Mouse (Mus musculus) hindbrain, embryonic 14.5 days (tissue): ENCODE data around the gene Tsku. TPM values are rescaled to one million over a fixed set of nuclear protein-coding genes. Genes with fewer than 3 reads are reported as not detected.

Source experiments
- ATAC-seq: fragments of 200-750 bp; cut with Nextera tagmentation; 2 replicates; pipeline ENCODE4 v1.8.0; 2017; ENCODE audit warnings: moderate number of reproducible peaks, mild to moderate bottlenecking, moderate TSS enrichment, moderate library complexity; ENCODE audit not compliant: low FRiP score
- DNase-seq: peaks from one replicate; pipeline ENCODE4 v3.0.0-alpha.2; 2015; ENCODE audit warnings: low spot score
- H3K27ac ChIP-seq: fragments of 300-500 bp; sonication (generic); 2 replicates; pipeline ENCODE4 v1.5.1; 2014; ENCODE audit warnings: mild to moderate bottlenecking, moderate library complexity
- H3K27me3 ChIP-seq: fragments of 300-500 bp; sonication (generic); 2 replicates; pipeline ENCODE4 v1.6.1; 2014; ENCODE audit warnings: mild to moderate bottlenecking, low read length, mixed read lengths; ENCODE audit not compliant: control insufficient read depth, insufficient read depth
- H3K36me3 ChIP-seq: fragments of 300-500 bp; sonication (generic); replicated peaks from 2 replicates; pipeline ENCODE4 v1.6.1; 2014; ENCODE audit not compliant: control insufficient read depth, insufficient read depth
- H3K4me1 ChIP-seq: fragments of 300-500 bp; sonication (generic); replicated peaks from 2 replicates; pipeline ENCODE4 v1.6.1; 2014; ENCODE audit warnings: antibody characterized with exemption, low read length, mixed read lengths; ENCODE audit not compliant: control insufficient read depth, insufficient read depth
- H3K4me2 ChIP-seq: fragments of 300-500 bp; sonication (generic); replicated peaks from 2 replicates; pipeline ENCODE4 v1.6.1; 2014; ENCODE audit warnings: mild to moderate bottlenecking, moderate library complexity
- H3K4me3 ChIP-seq: fragments of 300-500 bp; sonication (generic); replicated peaks from 2 replicates; pipeline ENCODE4 v1.5.1; 2014; ENCODE audit warnings: mild to moderate bottlenecking, low read length
- H3K9ac ChIP-seq: fragments of 300-500 bp; sonication (generic); 2 replicates; pipeline ENCODE4 v1.6.1; 2014
- H3K9me3 ChIP-seq: fragments of 300-500 bp; sonication (generic); 2 replicates; pipeline ENCODE4 v1.6.1; 2016; ENCODE audit warnings: low read length; ENCODE audit not compliant: control insufficient read depth
- WGBS: fragments of 180-500 bp; shearing (Covaris S2); extraction: QIAGEN DNeasy Blood & Tissue Kit; methylation state at CpG from one replicate; pipeline ENCODE4 v1.1.7; 2014; 5-methylcytosine and 5-hydroxymethylcytosine counted together
- polyA plus RNA-seq: library from polyadenylated mRNA; unstranded; fragments of >200 nt; fragmentation: Nextera tagmentation; extraction: Ambion mirVana; gene quantifications from 2 replicates; pipeline ENCODE4 v1.2.1, GENCODE M21; 2014

The Tsku gene
- polyA plus RNA-seq, result 9.5 and 11.7 TPM in 2 replicates

GRCm38 (mm10) chr7:98361063-98361652 is at the start of gene Tsku:
Tsku (minus strand) TSS chr7:98361328.
- peak within 1 kb of the TSS; percentile 65 for H3K4me3 ChIP-seq
- H3K27ac ChIP-seq, result peak within 1 kb of the TSS; percentile 84
- under 1% methylated on average over 51 of the region's 52 CpGs for WGBS
- no peaks in the 10 kb centered on the region for H3K27me3 ChIP-seq
- peak within 1 kb of the TSS; percentile 90 for H3K4me2 ChIP-seq
- H3K4me1 ChIP-seq, result peaks cover 30% of the 10 kb centered on the region
- ATAC-seq (peak; percentile 92), DNase-seq (peak; percentile 94)
- H3K9ac ChIP-seq, result peak within 1 kb of the TSS; percentile 84
- H3K9me3 ChIP-seq, result no peaks in the 10 kb centered on the region
- H3K36me3 ChIP-seq, result no peaks in the 10 kb centered on the region

DNA sequence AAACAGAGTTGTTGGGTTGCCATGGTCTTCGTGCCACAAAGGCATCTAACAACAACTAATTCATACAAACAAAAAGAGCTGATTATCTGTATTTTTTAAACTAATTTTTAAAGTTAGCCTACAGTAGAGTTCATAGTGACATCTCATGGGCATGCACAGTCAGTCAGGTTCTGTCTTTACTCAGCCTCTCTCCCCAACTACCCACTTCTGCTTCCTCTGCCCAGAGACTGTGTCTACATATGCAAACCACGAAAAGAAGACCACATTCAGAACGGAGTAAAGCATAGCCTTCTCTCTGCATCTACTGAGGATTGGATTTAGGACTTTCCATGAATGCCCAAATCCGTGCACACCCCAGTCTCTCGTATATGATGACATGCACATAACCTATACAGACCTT is 46.5 kb upstream of the Tsku start:
- Histone ChIP-seq H3K9ac (no peak overlapping the region), H3K36me3 (no peaks in the 10 kb centered on the region), H3K9me3 (no peaks in the 10 kb centered on the region), H3K4me2 (no peak overlapping the region), H3K4me3 (no peak overlapping the region), H3K4me1 (peaks cover 18% of the 10 kb centered on the region), H3K27me3 (no peaks in the 10 kb centered on the region), H3K27ac (no peak overlapping the region)
- DNase-seq (no peak), ATAC-seq (no peak)
- 92% methylated on average over 5 of the region's 5 CpGs for WGBS

- Histone ChIP-seq H3K4me1 (peaks cover 20% of the 10 kb centered on the region), H3K9ac (no peak overlapping the region), H3K27ac (peak overlapping the region; percentile 50), H3K4me3 (no peak overlapping the region), H3K27me3 (no peaks in the 10 kb centered on the region), H3K4me2 (no peak overlapping the region), H3K9me3 (no peaks in the 10 kb centered on the region), H3K36me3 (no peaks in the 10 kb centered on the region)
- ATAC-seq (peak; percentile 80; the same call in 1 of the 2 replicates), DNase-seq (peak; percentile 68)
- 61% methylated on average over 4 of the region's 4 CpGs for WGBS
These were observed 42.9 kb upstream of the Tsku start for GRCm38 (mm10) chr7:98403996-98404395.

- no peaks in the 10 kb centered on the region for H3K9me3 ChIP-seq
- WGBS, result 46% methylated on average over 15 of the region's 15 CpGs
- no peaks in the 10 kb centered on the region for H3K27me3 ChIP-seq
- H3K4me1 ChIP-seq, result peaks cover 20% of the 10 kb centered on the region
- no peak overlapping the region for H3K27ac ChIP-seq
- H3K4me3 ChIP-seq, result no peak overlapping the region
- no peak overlapping the region for H3K4me2 ChIP-seq
- DNase-seq (no peak), ATAC-seq (peak; percentile 59; the same call in 1 of the 2 replicates)
- H3K36me3 ChIP-seq, result no peaks in the 10 kb centered on the region
- no peak overlapping the region for H3K9ac ChIP-seq
These were observed 41.8 kb upstream of the Tsku start for GRCm38 (mm10) chr7:98402582-98403574.

GRCm38 (mm10) chr7:98392466-98393201 is 31.5 kb upstream of the Tsku start:
- no peak overlapping the region for H3K9ac ChIP-seq
- DNase-seq (no peak), ATAC-seq (no peak)
- H3K27me3 ChIP-seq, result no peaks in the 10 kb centered on the region
- H3K9me3 ChIP-seq, result peaks cover 4% of the 10 kb centered on the region; the same call in 1 of the 2 replicates
- no peaks in the 10 kb centered on the region for H3K36me3 ChIP-seq
- no peak overlapping the region for H3K4me3 ChIP-seq
- no peak overlapping the region for H3K4me2 ChIP-seq
- no peaks in the 10 kb centered on the region; the same call in 1 of the 2 replicates for H3K4me1 ChIP-seq
- 87% methylated on average over 8 of the region's 8 CpGs for WGBS
- no peak overlapping the region for H3K27ac ChIP-seq

DNA sequence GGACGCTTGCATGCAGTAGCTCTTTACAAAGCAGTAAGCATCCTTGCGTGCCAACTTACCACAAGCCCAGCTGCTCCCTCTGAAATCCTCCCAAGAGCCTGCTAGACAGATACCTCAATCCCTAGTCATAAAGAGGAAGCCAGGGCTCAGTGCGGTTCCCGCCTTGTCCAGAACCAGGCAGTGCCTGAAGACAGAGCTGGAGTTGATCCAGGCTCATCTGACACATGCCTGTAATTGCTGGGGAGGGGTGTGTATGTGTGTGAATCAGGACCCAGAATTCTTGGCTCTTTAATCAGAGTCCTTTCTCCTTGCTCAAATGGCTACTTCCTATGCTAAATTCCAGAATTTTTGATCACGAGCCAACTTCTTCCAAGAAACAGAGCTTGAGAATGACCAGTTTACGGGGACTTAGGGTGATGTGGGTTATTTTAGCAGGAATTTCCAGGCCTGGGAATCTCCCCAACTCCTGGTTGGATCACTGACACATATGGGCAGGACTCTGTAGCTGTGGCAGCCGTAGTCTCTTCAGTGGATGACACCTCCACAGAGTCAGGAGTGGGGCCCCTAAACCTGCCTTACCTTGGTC is 30.3 kb upstream of the Tsku start:
- no peaks in the 10 kb centered on the region for H3K27me3 ChIP-seq
- H3K27ac ChIP-seq, result no peak overlapping the region
- no peak overlapping the region for H3K4me2 ChIP-seq
- H3K4me3 ChIP-seq, result no peak overlapping the region
- H3K36me3 ChIP-seq, result no peaks in the 10 kb centered on the region
- DNase-seq (peak; percentile 40), ATAC-seq (0 out of 2 replicates have a peak, but pooled peaks have one; percentile 34)
- no peak overlapping the region for H3K9ac ChIP-seq
- H3K4me1 ChIP-seq, result no peaks in the 10 kb centered on the region; the same call in 1 of the 2 replicates
- WGBS, result 78% methylated on average over 7 of the region's 7 CpGs
- H3K9me3 ChIP-seq, result peaks cover 4% of the 10 kb centered on the region; the same call in 1 of the 2 replicates

- 82% methylated on average over 2 of the region's 2 CpGs for WGBS
These were observed 29.4 kb upstream of the Tsku start for GRCm38 (mm10) chr7:98390486-98390885.

DNA sequence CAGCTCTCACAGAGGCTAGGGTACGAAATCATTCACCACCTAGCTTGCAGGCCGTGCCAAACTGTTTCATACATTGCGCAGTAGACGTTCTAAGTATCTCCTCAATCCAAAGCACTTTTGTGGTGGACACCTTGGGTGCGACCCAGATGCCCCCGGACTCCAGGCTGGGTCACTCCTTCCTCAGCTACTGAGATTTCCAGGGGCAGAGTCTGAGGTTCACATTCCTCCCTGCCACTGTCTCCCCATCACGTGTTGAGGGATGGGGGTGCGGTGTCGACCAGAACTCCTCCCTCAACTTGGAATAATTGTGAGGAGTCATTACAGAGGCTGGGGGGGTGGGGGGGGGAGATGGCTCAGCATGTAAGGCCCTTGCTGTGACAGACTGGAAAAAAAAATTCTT is 28.5 kb upstream of the Tsku start:
- Histone ChIP-seq H3K4me2 (no peak overlapping the region), H3K27me3 (no peaks in the 10 kb centered on the region), H3K9me3 (peaks cover 4% of the 10 kb centered on the region; the same call in 1 of the 2 replicates), H3K36me3 (no peaks in the 10 kb centered on the region), H3K27ac (no peak overlapping the region), H3K4me1 (no peaks in the 10 kb centered on the region; the same call in 1 of the 2 replicates), H3K9ac (no peak overlapping the region), H3K4me3 (no peak overlapping the region)
- 90% methylated on average over 9 of the region's 9 CpGs for WGBS
- no peak for ATAC-seq
- no peak for DNase-seq

More at GRCm38 (mm10) chr7:98390486-98390885, 29.4 kb upstream of the Tsku start:
- H3K27ac ChIP-seq, result no peak overlapping the region
- H3K9ac ChIP-seq, result no peak overlapping the region
- no peaks in the 10 kb centered on the region; the same call in 1 of the 2 replicates for H3K4me1 ChIP-seq
- H3K9me3 ChIP-seq, result peaks cover 4% of the 10 kb centered on the region; the same call in 1 of the 2 replicates
- no peak overlapping the region for H3K4me2 ChIP-seq
- H3K27me3 ChIP-seq, result no peaks in the 10 kb centered on the region
- H3K36me3 ChIP-seq, result no peaks in the 10 kb centered on the region
- H3K4me3 ChIP-seq, result no peak overlapping the region
- no peak for DNase-seq
- no peak for ATAC-seq
